Mouse (Mus musculus) kidney, adult 9 months (tissue): ENCODE results near the gene Cd79b.

Source experiments
- DNase-seq: peaks from one replicate; pipeline ENCODE4 v3.0.0; 2022

Cd79b gene

GRCm38 (mm10) chr11:106272644-106273310 lies 41.8 kb downstream of the Cd79b start, which contains the start of gene Smarcd2:
Gene Smarcd2 (minus strand): TSS chr11:106272972.
- DNase-seq, result peak; percentile 100

- peak; percentile 57 for DNase-seq
Observed at GRCm38 (mm10) chr11:106271794-106272643, 42.5 kb downstream of the Cd79b start.

GRCm38 (mm10) chr11:106271131-106271793 lies 43.3 kb downstream of the Cd79b start:
- no peak for DNase-seq

- peak; percentile 35 for DNase-seq
Observed at GRCm38 (mm10) chr11:106269060-106269431, 45.5 kb downstream of the Cd79b start.

- DNase-seq, result peak; percentile 82
Observed at GRCm38 (mm10) chr11:106268326-106269059, 46.1 kb downstream of the Cd79b start.

GRCm38 (mm10) chr11:106267871-106268270 lies 46.7 kb downstream of the Cd79b start:
- DNase-seq, result no peak

- peak; percentile 73 for DNase-seq
Observed at GRCm38 (mm10) chr11:106267311-106267852, 47.2 kb downstream of the Cd79b start.

- DNase-seq, result no peak
Observed at GRCm38 (mm10) chr11:106266431-106266830, 48.1 kb downstream of the Cd79b start.

GRCm38 (mm10) chr11:106265570-106265969 lies 49.0 kb downstream of the Cd79b start:
- DNase-seq, result no peak

- no peak for DNase-seq
Observed at GRCm38 (mm10) chr11:106264988-106265387, 49.6 kb downstream of the Cd79b start.

- DNase-seq, result no peak
Observed at GRCm38 (mm10) chr11:106263963-106264362, 50.6 kb downstream of the Cd79b start.
